Mouse (Mus musculus) kidney, adult 8-10 months (tissue): ENCODE results near the gene Ush1g.

Experiments
- DNase-seq, 2 experiments: peaks; one replicate each; pipeline ENCODE4 v3.0.0; 2022

Ush1g gene

DNA sequence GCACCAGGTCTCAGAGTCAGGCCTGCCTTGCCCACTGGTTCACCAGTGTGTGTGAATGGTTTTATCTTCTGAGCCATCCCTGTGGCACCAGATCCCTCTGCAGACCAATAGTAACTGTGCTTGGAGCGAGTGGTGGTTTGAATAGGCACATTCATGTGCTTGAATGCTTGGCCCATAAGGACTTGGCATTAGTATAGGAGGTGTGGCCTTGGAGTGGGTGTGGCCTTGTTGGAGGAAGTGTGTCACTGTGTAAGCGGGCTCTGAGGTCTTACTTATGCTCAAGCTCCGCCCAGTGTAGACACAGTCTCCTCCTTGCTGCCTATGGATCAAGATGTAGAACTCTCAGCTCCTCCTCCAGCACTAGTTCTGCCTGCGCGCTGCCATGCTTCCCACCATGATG lies 34.5 kb downstream of the Ush1g start:
- no peak for DNase-seq

- no peak for DNase-seq
Measured at GRCm38 (mm10) chr11:115286201-115286993, 35.4 kb downstream of the Ush1g start.

GRCm38 (mm10) chr11:115285282-115285681 lies 36.6 kb downstream of the Ush1g start:
- DNase-seq, result no peak

DNA sequence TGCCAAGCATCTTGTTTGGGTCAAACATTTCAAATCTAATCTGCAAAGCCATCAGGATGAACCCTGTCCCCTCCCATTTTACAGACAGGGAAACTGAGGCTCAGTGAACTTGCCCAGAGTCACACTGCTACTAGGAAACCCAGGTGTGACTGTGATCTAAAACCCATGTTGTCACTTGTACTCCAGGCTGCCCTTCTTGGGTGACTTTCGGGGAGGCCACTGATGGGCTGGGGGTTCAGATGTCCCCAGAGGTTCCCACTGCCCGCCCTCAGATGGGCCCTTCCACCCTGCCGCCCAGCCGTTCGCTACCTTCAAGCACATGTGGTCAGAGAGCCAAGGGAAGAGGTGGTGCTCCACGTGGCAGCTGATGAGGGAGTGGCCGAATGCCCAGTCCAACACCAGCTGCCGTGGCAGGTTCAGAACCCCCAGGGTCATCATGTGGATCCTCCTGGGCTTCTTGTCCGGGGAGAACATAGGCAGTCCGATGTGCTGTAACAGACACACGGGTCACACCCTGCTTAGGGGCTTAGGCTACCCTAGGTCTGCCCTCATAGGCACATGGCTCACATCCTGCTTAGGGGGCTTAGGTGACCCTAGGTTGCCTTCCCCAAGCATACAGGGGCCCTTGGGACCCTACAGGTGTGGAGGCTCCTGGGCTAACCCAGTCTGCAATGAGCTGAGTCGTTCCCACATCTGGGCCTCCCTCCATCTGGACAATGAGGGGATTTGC lies 37.8 kb downstream of the Ush1g start:
- no peak for DNase-seq

DNA sequence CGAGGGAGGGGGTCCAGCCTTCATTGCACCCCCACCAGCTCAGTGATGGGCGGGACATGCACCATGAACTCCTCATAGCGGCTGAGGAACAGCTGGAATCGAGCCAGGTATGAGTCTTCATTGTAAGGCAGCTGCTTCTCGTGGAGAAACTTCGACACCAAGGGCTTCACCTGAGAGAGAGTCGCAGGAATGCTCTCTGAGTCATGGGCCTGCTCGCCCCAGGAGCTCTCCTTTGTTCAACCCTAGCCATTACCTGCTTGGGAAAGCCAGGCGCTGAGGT lies 38.4 kb downstream of the Ush1g start:
- no peak for DNase-seq

DNA sequence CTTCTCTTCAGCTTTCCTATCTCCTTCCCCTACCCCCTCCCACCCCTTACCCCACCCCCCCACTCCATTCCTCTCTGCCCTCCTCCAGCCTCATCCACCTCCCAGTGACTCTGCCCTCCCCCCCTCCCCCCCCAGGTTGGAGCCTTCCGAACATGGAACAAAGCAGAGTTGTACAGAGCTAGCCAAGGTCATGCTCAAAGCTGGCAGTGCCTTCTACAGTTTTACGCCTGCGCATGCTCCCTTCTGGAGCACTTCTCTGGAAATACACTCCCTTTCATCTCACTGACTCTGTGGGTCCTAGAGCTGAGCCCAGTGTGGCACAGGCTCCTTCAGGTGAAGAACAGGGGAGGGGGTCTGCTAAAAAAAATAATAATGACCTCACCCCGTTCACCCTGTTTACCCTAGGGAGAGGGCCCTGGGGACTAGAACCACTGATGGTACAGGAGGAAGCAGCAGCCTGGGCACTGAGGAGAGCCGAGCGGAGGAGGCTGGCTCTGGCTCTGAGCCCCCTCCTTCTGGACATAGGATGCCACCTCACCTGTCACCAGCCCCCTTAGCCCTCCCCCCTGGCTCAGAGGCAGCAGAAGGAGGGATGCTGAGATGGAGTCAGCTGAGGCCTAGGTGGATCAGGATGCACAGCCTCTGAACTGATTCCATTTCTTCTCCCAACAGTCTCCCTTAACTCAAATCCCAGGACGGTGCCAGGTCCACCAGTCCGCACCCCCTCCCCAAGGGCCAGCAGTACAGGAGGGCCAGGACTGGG lies 38.9 kb downstream of the Ush1g start:
- no peak for DNase-seq

DNA sequence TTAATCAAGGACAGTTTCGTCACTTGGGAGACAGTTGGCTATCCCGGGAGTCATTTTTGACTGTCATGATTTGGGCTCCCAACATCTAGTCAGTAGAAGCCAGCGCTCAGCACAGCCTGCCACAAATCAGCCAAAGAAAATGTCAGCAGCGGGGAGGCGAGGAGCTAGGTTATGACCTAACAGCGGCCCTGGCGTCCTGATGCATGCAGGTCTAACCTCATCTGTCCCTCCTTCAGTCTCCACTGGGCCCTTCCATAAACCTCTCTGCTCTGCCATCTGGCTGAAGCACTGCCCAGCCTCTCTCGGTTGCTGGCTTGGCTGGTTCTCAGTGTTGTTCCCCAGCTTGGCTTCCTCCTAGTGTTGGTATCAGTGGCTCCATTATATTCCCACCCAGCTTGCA lies 39.5 kb downstream of the Ush1g start:
- no peak for DNase-seq

DNA sequence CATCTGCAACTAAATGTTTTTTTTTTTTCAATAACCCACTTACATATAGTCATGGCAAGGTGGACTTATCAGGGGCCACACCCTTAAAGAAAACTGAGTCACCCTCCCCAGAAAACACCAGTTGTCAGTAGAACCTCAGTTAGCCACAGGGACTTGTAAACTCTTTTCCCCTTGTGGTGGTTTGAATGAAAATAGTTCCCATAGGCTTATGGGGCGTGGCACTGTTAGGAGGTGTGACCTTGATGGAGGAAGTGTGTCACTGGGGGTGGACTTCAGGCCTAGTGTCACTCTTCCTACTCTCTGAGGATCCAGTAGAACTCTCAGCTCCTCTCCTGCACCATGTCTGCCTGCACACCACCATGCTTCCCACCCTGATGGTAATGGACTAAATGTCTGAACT lies 42.1 kb downstream of the Ush1g start:
- DNase-seq, result no peak

- DNase-seq, result no peak
Measured at GRCm38 (mm10) chr11:115278176-115278575, 43.7 kb downstream of the Ush1g start.

DNA sequence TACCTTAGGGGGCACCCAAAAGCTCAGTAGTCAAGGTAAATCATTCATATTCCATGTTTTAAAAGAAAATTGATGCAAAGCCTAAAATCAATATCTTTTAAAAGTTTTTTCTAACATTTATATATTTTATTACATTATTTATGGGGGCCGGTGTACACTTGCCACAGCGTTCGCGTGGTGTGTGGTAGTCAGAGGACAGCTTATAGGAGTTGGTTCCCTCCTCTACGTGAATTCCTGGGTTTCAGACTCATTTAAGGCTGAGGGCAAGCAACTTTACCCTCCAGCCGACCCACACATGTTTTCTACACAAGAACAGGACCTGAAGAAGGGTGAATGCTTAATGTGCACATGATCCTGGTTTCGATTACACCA lies 44.3 kb downstream of the Ush1g start:
- DNase-seq, result no peak

DNA sequence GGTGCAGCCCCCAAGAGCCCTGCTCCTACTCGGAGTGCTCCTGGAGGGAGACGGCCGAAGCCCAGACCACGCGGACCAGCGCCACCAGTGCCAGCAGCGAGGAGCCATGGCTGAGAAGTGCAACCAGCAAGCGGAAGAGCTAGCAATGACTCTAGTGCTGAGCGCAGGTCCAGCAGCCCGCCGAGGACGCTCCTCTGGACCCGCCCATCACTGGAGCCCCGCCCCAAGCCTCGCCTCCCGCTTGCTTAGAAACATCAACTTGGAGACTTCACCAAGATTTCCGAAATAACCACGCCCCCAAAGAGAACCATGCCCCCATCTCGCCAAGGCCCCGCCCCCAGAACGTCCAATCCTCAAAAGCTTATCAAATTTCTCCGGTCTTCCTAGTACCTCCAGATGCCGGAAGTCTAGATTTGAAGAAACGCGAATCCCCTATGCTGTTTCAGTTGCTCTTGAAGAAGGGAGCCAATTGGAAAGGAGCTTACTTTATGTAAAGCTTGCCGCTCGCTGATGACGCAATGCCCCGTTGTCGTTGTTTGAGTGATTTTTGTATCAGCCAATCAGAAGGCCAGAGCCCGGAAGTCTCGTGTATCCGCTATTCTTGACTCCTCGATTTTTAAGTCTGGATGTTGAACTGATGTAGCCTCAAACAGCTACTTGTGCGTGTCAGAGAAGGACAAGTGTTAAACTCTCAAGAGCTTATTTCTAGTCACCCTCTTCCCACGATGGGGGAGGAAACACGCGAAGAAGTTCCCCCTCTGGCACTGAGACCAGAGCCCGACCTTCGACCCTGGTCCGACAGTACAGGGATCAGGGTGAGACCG lies 44.8 kb downstream of the Ush1g start, which contains the start of gene Fdxr:
Gene Fdxr (minus strand): TSS at position 271 of the 824 bp plus-strand sequence.
- peak; percentile 99 for DNase-seq

DNA sequence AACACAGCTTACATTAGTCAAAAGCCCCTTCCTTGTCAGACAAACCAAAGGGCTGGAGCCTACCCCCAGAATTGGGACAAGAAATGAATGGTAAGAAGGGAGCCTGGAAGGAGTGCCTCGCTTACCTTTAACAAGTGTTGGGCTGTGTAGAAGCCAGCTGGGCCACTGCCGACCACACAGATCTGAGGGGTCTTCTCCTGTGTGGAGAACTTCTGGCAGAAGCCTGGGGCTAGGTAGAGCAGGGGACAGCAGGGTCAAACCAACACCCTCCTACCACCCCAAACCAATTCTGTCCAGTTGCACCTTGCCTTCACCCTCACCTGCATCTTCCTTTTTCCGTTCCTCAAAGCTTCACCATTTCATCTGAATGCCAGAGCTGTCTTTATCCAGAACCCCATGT lies 45.9 kb downstream of the Ush1g start:
- DNase-seq, result no peak

GRCm38 (mm10) chr11:115275509-115275908 lies 46.3 kb downstream of the Ush1g start:
- DNase-seq, result no peak

DNA sequence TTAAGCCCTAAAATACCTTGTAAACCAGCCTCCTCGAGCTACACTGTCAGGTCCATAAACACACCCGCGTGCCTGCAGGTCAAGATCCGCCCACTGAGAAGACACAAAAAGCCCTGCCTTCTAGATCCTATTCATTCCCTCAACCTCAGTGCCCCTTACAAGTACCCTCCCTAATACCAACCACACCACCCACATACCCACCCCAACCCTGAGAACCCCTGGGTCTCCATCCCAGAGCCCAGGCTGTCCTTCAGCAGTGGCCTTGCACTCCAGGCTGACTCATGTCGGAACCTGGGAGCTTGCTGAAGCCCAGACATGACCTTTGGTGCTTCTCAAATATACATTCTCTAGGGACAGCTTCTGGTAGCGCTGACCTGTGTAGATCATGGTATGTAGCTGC lies 47.1 kb downstream of the Ush1g start:
- no peak for DNase-seq

DNA sequence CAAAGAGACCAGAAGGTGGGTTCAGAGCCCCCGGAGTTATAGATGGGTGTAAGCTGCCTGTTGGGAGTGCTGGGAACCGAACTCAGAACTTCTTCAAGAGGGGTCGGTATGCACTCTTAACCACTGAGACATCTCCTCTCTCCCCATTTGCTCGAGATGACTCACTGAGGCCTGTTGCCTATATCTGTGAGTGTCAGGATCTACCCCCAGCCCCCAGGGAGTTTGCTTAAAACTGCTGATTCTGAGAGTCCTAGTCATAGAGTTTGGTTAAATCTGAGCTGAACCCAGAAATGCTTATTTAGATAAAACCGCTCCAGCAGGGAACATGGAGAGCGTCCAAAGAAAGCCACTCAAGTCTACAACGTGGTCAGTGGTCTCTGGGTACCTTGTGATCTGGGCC lies 47.7 kb downstream of the Ush1g start:
- no peak for DNase-seq

- DNase-seq, result no peak
Measured at GRCm38 (mm10) chr11:115273735-115274134, 48.1 kb downstream of the Ush1g start.

DNA sequence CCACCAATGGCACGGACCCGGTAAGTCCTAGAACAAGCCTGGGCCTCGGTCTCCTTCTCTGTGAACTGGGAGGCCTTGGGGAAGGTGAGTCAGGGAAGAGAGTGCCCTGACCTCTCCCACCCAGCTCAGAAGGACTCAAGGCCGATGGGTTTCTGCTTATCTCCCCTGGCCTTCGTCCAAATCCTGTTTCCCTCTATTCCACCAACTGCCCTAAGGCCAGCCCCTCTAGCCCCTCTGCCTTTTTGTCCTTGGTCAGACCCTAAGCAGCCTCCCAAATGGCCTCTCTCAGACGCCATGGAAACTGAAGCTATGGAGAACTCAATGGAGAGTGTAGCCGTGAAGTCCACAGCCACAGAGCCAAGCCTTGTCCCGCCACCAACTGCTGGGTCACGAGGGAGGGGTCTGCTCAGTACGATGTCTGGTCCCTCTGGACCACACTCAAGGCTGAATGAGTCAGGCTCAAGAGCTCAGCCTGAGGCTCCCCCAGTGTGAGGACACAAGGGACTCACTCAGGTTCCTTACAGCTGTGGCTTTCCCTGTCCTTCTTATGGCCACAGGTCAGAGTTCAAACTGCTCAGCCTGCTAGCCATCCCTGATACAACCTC lies 48.8 kb downstream of the Ush1g start:
- DNase-seq, result no peak

- no peak for DNase-seq
Measured at GRCm38 (mm10) chr11:115271481-115271880, 50.4 kb downstream of the Ush1g start.

GRCm38 (mm10) chr11:115271052-115271451 lies 50.8 kb downstream of the Ush1g start:
- no peak for DNase-seq

DNA sequence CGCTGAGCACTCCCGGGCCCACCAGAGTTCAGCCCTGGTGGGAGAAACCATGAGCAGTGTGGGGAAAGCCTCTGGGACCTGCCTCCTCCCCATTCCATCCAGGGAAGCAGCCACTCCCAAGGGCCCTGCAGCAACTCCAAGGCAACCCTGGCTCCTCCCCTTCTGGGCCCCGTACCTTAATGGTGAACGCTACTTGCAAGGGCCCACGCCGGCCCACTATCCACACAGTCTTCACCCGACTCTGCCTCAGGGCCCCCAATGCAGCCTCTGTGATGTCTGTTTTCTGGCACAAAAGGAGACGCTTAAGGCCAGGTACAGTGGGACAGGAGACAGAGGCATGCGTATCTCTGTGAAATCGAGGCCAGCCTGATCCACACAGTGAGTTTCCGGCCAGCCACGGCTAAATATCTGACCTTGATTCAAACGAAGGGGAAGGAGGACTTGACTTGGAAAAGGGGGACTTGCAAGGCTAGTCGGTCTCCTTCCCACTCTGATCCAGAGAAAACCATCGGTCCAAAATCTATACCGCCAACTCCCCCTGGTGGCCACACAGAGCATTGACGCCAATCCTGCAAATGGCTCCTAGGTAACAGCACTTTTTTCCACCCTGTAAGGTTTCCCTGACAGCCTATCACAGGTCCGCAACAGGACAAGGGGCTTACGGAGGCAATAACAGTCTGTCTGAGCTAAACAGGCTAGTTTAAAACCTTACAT lies 51.5 kb downstream of the Ush1g start:
- DNase-seq, result peak; percentile 55 to 83

DNA sequence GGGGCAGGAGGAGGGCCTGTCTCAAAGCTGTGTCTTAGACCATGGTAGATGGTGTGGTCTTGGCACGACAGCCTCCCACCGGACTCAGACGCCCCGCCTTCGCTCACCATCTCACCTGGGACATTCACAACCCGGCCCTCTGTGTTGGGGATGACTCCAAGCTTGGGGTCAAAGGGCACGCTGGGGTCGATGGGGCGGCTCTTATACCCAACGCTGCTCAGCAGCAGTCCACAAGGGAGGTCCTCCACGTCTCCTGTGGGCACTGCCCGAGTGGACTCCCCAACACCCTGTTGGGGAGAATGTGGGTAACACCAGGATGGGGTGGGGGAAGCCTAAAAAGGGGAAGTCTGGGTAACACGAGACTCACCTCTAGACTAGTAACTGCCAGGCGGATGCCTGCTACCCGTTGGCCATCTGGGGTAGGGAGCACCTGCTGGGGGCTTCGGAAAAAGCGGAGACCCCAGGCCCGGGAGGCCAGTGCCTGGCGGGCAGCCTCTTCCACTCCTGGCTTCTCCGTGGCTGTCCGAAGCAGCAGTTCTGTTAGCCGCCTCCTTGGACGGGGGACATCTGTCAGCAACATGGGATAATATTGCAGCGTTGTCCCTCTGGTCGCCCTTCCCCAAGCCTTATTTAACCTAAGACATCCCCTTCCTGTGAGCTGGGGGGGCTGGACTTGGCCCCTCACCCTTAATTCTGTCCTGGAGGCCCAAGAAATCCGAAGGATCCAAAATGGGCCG lies 52.3 kb downstream of the Ush1g start:
- DNase-seq, result no peak
